Mouse (Mus musculus) kidney, adult 2 months (tissue): ENCODE data around the gene Tiprl.

Source experiments
- CTCF ChIP-seq: fragments of 200-500 bp; conservative IDR thresholded peaks from 2 replicates; pipeline ENCODE4 v1.5.1; 2011; ENCODE audit warnings: low read depth, mild to moderate bottlenecking, control low read depth, low read length, moderate library complexity, mixed read lengths; ENCODE audit not compliant: insufficient read depth, insufficient read length
- POLR2A ChIP-seq: fragments of 200-500 bp; IDR thresholded peaks from one replicate; pipeline ENCODE4 v1.6.1; 2011; ENCODE audit warnings: low read depth, low read length, control low read depth

GRCm38 (mm10) chr1:165205591-165205990 lies 31.2 kb downstream of the Tiprl start:
- TF ChIP-seq CTCF, result no peak
- no peak for TF ChIP-seq POLR2A
